Mouse (Mus musculus) large intestine, adult 2 months (tissue): ENCODE data around the gene 2810459M11Rik. TPM values are rescaled to one million over a fixed set of nuclear protein-coding genes. Genes with fewer than 3 reads are reported as not detected.
"Not testable (repeated sequence)": the region's sequence is repeated elsewhere in the genome, so short reads cannot be mapped to it uniquely, and the experiment has no call there.

Experiments
- DNase-seq: peaks from one replicate; pipeline ENCODE4 v3.0.0-alpha.2; 2012; ENCODE audit warnings: low read depth, low spot score
- WGBS: fragments of 180-500 bp; shearing (Covaris S2); methylation state at CpG from one replicate; pipeline ENCODE4 v1.1.7; 2018; 5-methylcytosine and 5-hydroxymethylcytosine counted together
- polyA plus RNA-seq: library from polyadenylated mRNA; depleted of rRNA; stranded (reverse); fragments of >200 nt; gene quantifications from 2 replicates; pipeline ENCODE4 v1.2.3, GENCODE M21; 2012; rRNA removed

2810459M11Rik gene
- polyA plus RNA-seq: 4.2 and 7.3 TPM in 2 replicates

DNA sequence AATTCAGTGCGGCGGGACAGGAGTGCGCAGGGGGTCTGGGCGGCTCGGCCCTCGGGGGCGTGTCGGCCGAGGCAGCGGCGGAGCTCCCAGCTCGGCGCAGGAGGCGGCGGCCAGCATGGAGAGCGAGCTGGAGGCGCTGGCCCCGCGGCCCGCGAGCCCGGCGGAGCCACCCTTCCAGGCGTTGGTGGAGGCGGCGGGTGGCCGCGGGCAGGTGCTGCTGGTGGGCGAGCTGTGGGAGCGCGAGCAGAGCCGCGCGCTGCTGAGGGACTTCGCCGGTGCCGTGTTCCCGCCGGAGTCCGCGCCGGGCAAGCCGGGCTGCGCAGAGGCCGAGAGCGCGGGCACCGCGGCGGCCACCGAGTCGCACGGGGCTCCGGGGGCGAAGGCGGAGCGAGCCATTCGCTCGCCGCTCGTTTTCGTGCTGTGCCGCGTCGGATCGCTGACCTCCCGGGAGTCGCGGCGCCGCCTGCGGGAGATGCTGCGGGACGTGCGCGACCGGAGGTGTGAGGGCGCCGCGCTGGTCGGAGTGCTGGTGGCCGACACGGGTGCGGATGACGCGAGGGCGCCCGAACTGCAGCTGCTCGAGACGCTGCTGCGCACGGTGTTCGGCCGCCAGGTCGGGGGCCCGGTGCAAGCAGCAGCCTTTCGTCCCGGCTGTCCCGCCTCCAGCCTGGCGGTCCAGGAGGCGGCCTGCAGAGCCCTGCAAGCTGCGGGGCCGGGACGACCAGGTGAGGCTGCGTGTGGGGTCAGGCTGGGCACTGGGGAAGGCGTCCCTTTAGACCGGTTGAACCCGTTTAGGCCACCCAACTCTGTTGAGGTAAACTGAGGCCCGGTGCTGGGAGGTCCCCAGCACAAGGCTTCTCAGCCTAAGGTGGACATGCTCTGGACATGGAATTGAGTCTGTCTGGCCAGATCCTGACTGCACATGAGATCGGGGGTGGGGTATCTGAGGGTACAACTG is at the start of gene 2810459M11Rik:
Gene 2810459M11Rik, plus strand, starts transcription at position 16 of the 958 bp plus-strand sequence.
- DNase-seq: no peak
- under 1% methylated on average over 110 of the region's 110 CpGs for WGBS

DNA sequence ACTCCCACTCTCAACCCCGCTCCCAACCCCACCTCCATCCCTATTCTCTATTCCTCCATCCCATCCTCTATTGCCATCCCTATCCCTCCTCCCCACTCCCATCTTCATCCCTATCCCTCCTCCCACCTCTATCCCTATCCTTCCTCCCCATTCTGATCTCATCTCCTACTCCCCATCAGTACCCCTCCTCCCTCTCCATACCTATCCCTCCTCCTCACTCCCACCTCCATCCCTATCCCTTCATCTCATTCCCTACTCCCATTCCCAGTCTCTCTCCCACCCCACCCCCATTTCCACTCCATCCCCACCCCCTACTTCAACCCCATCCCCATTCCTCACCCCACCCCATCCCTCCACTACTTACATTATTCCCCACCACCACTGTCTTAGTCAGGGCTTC is 48.4 kb upstream of the 2810459M11Rik start:
- no peak for DNase-seq
- 100% methylated on average over 1 of the region's 1 CpGs for WGBS

DNA sequence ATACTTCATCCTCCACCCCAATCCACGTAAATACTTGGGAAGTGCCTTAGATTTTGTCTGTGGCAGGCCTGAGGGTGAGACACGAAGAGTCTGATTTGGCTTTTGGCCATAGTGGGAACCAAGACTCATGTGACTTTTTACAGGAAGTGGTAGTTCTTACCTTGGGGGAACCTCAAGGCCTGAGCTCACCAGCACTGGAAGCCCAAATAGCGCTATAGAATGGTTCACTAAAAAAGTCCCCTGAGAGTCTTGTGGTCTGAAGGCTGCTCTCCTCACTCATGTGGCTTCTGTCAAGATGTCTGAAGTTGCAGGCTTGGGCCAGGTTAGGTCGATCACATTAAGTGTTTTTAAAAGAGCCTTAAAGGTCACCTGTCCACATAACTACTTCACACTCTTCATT is 47.7 kb upstream of the 2810459M11Rik start:
- WGBS: 80% methylated on average over 4 of the region's 4 CpGs
- no peak for DNase-seq

DNA sequence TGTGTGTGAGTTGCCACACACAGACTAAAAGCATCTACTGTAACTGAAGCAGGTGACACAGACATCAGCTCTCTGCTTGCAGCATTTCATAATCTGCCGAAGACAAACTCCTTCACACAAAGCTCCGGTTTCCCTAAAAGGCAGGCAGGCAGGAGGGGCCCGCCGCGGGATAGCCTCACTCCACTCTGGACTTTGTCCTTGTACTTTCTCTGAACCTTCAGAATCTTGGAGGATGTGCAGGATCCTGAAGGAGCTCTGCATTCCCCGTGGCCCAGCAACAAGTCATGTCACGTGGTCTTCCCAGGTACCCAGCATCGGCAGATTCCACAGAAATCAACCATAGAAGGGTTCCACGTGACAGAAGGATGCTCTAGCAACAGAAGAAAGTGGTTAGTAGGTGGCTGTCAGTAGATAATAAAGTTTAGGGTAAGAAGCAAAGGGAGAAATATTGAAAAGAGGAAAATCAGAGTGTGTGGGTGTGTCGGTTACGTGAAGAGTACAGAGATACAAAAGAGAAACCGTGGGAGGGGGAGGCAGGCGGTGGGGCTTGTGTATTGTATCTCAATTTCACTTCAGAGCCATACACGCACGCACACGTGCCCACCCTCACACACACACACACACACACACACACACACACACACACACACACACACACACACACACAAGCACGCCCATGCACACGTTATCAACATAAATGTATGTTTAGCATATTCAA is 45.7 kb upstream of the 2810459M11Rik start:
- DNase-seq: no peak
- 51% methylated on average over 18 of the region's 18 CpGs for WGBS

DNA sequence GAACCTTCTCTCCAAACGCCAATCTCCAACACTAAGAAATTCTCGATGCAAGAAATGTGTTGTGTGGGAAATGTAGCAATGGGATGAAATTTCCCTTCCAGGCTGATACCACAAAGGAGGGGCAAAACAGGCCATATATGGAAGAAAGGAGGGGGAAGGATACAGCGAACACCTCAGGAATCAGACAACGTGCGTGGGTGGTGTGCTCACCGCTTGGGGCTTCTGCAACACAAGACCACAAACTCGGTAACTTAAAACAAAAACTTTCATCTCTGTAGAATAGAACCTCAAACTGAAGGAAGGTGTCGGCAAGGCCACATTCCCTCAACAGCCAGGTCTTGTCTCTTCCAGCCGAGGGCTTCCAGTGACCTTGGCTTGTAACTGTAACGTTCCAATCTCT is 40.1 kb upstream of the 2810459M11Rik start:
- DNase-seq: no peak
- 80% methylated on average over 10 of the region's 10 CpGs for WGBS

DNA sequence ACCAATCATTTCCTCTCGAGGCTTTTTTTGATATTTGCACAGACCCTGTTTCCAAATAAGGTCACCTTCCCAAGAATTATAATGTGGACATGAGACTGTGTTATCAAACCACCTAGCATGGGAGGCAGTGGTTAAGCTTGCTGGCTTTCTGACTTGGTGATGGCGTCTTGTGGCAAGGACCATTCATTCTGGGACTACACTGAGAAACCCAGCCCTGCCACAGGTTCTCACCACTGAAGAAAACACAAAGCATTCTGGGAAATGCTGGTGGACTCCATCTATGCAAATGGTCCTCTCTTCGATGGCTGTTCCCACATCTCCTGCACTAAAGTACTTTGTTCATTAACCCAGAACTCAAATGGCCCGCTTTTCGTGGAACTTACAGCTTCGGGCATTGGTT is 39.6 kb upstream of the 2810459M11Rik start:
- no peak for DNase-seq
- 87% methylated on average over 6 of the region's 6 CpGs for WGBS

DNA sequence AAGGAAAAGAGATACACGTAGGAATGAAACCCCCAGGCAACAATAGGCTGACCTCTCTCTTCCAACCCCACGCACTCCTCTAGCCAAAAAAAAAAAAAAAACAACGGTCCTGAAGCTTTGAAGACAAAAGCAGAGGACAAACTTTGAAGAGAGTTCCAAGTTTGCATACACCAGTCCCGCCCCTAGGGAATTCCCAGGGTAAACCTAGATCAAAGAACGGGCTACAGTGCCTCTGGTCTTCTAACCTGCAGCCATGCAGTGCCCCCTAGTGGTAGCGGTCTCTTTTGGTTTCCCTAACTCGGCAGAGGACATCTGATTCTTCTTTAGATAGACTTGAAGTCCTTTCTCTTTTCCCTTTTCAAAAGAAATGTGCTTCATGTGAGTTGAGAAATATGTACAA is 37.9 kb upstream of the 2810459M11Rik start:
- WGBS: 4% methylated on average over 7 of the region's 7 CpGs

DNA sequence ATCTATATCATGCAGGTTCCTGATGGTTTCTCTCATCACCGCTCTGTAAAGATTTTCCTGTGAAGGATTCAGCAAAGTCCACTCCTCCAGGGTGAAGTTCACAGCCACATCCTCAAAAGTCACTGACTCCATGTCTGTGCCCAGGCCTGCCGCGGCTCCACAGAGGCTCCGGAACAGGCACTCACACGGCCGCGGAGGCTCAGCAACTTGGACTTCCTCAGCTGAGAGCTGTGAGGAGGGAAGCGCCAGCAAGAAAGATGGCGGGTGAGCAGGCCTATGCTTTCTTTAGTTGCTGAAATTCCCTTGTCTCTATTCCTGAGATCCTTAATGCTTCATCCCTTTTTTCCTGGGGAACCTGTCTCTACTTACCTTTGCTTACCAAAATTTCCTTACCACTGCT is 29.9 kb upstream of the 2810459M11Rik start:
- WGBS: 97% methylated on average over 9 of the region's 9 CpGs
- not testable (repeated sequence) for DNase-seq

More for the DNA sequence above, 37.9 kb upstream of the 2810459M11Rik start:
- DNase-seq: peak; percentile 70

DNA sequence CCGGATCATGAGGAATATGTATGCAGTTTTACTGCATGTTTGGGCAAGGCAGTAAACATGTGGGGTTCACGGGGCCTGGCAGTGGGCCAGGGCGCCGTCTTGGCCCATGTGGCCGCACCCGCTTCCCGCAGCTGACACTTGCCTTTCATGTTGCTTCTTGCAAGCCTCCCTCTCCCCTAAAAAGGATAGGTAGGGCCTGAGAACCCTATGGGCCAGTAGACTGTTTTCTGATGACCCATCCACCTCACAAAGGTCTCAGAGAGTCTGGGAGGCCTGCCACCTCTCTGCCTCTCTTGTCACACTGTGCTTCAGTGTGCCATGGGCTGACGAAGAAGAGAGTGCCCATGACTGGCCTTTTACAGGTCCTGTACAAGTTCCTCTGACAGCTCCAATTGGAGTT is 29.1 kb upstream of the 2810459M11Rik start, which contains the start of gene Spata3:
Gene Spata3, plus strand, starts transcription at position 301 of the 400 bp plus-strand sequence.
- 68% methylated on average over 8 of the region's 8 CpGs for WGBS
- DNase-seq: no peak

DNA sequence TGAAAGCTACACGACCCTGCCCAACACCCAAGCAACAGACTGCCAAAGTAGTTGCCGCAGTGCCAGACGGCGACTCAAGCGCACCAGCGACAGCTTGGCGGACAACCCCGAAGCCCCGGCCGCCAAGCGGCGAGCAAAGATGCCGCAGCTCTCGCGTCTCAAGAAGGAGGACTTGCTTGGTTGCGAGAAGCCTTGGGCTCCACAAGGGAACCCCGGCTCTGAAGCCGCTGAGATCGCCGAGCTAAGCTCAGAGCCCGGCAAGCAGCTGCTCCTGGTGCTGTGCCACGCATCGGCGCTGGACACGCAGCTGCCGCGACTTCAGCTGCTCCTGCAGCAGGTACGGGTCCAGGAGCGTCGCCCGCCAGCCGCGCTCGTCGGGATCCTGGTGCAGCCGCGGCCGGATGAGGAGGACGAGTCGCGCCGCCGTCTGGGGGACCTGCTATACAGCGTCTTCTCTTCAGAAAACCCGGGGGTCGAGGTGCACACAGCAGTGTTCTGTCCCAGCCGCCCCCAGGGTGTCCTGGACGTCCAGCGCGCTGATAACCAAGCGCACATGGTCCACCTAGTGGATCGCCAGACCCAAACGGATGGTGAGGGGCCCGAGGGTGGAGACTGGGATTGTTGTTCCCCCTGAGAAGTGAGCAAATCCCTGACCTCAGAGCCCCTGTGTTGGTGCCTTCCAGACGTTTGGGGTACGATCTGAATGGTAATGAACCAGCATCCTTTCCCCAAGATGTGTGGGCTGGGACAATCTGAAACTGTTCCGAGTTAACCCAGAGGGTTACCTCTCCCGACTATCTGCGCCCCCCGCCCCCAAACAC is 27.2 kb upstream of the 2810459M11Rik start:
- no peak for DNase-seq
- WGBS: 3% methylated on average over 60 of the region's 60 CpGs

DNA sequence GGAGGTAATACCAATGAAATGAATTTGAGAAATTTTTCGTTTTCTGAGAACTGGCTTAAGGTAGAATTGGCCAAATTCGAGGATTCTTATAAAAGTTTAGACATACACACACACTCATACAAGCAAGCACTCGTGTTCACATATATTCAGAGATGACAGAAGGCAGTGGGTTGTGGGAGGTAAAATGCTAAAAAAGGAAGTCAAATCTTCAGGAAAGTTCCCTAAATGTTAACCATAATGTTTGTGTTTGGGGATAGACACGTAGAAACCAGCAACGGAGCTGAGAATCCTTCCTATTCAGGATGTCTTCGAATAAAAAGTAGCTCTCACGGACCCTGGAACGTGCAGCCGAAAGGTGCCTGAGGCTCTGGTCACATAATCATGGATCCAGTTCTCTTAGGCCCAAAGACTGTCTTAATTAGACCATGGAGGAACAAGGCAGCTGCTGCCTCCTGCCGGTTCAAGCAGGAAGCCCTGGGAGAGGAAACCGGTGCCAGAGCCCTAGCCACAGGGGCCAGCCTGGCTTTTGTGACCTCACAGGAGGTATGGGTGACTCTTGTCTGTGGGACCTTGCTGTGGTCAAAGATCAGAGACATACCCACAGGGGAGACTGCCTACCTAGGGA is 24.2 kb upstream of the 2810459M11Rik start:
- DNase-seq: no peak
- 74% methylated on average over 11 of the region's 11 CpGs for WGBS

DNA sequence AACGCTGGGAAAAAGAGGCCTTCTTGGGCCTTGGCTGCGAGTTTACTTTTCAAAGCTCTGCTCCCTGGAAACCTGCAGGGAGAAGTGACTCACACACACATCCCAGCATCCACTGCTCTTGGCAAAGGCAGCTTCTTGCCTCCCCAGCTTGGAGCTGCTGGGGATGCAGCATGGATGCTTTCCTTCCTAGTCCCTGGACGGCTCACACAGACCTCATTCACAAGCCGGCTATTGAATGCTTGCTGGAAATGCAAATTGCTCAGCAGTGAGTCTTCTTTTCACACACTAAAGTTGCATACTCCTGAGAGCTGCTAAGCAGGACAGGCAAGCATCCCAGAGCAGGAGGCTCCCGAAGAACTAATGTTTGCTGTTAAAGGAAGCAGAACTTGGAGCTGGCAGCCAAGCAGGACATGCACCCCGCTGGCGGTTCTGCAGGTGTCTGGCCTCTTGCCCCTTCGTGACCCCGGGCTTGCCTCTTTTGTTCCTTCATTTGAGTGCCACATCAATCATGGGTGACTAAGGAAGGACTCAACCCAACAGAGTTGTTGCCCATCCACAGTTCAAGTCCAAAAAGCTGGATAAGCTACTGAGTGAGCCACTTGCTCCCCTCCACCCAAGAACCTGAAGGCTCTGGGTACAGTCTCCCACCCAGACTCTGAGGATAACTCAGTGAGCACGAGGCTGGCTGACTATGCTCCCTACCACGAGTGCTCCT is 13.2 kb upstream of the 2810459M11Rik start:
- 43% methylated on average over 11 of the region's 11 CpGs for WGBS
- no peak for DNase-seq

DNA sequence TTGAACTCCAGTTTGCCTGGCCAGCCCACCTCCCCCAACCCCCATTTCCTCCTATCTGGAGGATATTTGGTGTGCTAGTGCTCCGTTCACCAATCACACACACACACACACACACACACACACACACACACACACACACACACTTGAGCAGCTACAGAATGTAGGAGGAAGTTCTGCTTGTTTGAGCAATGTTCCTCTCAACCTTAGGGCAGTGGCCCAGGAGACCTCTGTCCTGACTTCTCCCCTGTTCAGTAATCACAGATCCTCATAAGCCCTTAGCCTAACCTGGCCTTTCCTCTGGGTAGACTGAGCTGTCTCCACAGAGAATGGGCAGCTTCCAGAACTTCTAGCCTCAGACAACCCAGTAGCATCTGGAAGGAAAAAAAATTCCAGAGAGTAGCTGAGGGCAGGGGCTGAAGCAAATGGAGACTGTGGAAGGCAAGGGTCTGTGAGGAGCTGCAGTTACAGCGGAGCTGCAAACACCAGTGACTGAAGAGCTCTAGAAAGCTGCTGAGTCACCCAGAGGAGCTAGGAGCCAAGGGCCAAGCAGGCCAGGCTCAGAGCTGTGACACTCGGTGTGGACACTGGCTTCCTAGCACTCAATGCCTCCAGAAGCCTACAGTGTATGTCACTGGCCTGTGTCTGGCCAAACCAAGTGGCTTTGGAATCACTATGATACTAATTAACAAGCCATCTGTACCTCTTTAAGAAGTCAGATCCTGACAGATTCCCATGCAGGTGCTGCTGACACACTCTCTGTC is 7.3 kb upstream of the 2810459M11Rik start:
- DNase-seq: no peak
- WGBS: 21% methylated on average over 3 of the region's 3 CpGs

DNA sequence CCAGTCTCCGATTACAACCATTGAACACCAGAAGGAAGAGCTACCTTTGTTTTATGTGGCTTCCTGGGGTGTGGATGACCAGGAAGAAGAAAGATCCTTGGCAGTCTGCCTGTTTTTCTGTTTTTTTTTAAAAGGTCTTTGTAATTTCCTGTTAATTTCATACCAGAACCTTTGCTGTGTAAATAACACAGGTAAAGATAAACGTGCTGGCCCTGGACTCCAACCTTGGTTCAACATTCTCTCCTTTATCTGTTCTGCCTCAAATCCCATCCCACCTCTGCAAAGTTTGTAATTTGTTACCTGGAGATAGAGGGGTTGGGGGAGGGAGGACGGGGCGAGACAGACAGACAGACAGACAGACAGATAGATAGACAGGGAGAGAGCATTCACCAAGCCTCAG is 5.5 kb upstream of the 2810459M11Rik start:
- no peak for DNase-seq
- WGBS: 24% methylated on average over 4 of the region's 4 CpGs

DNA sequence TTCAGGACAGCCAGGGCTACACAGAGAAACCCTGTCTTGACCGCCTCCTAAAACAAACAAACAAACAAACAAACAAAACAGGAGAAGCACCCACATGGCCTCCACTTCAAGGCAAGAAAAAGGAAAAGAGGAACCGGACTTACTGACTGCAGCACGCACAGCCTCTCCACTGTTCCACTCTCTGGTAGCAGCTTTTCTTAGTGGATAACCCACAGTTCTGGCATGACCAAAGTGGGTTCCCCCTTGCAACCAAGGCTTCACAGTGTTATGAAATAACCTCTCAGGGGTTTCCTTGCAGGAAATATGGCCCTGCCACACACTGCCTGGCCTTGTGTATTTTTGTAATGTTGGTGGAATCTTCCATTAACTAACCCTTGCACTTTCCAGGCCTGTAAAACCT is 4.8 kb upstream of the 2810459M11Rik start:
- DNase-seq: no peak
- 69% methylated on average over 3 of the region's 3 CpGs for WGBS

DNA sequence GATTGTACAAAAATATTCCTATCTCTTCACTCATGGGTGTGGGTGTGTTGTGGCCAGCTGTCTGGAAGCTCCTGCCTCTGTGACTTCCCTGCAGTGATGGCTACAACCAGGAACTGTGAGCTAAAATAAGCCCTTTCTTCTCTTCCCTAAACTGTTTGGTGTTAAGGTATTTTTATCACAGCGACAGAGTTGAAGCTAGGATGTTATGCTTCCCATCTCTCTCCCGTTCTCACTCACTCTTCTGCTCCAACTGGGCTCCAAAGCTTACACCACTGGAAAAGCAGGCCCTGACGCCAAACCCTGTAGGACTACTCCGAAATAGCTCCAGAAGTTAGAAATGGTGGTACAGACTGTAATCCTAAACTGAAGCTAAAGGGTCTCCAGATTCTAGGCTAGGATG is 607 bp upstream of the 2810459M11Rik start:
- DNase-seq: no peak
- 81% methylated on average over 4 of the region's 4 CpGs for WGBS

DNA sequence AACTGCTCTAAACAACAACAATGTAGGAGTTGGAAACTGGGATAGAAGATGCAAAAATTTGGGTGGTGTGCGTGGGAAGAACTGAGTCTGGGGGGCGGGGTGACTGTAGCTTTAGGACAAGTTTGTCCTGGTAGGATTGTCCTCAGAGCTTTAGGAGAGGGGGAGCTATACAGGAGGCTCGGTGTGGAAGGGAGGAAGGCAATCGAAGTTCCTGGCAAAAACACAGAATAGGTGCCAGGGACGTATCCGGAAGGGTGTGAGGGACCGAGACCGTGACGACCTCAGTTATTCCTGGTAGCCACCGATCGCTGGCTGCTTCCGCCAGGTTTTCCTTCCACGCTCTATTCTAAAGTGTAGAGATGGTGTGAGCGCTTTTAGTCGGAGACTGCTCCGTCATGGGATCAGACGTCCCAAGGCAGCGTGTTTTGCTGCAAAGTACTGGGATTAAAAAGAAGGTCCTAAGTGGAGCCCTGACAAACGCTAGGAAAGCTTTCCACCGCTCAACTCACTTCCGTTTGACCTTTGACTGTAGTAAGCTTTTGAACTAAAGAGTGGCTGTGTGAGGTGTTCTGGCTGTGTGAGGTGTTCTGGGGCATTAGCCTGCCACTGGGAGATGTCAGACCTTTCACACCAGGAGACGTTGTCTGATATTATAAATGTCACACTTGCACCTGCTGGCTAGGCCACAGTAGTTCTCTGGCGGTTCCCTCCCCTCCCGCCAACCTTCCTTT is 1.3 kb downstream of the 2810459M11Rik start:
- no peak for DNase-seq
- WGBS: 15% methylated on average over 24 of the region's 24 CpGs
